9 mouse cellular contexts compared by ENCODE assay signal in the genomic region with DNA sequence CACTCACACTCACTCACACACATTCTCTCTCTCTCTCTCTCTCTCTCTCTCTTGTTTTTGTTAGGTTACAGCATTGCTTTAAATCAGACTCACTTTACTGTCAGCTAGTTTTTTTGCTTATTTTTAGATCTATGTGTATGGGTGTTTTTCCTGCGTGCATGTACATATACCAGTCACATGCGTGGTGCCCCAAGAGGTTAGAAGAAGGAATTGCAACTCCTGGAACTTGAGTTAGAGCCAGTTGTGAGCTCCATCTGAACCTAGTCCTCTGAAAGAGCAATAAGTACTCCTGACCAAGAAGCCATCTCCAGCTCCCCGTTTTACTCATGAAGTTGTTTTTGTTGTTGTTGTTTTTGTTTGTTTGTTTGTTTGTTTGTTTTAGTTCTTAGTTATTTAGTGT. TPM values are rescaled to one million over a fixed set of nuclear protein-coding genes. Genes with fewer than 3 reads are reported as not detected.
DNase-seq lines count a peak whose midpoint lies in the region; ATAC-seq and TF ChIP-seq lines count a peak whose summit lies in the region.
"Had no signal": no experiment of that assay in that cellular context is flagged by ENCODE, and none has a peak within 500 bp of the region (broad histone marks: within the 10 kb centered on the region; RNA-seq: fewer than 3 reads in every experiment).

No protein-coding gene starts in this region.

- DNase-seq in heart, adult 2 months, result no peak
- DNase-seq in heart, postnatal 36 days, result no peak
- DNase-seq in urinary bladder, postnatal 14 days (ENCODE audit: low spot score), result peak; percentile 5
- no peak for DNase-seq in urinary bladder, postnatal 10 days (ENCODE audit: low spot score)
- peak; percentile 61 for DNase-seq in thymus, postnatal 14 days
- no peak for DNase-seq in c-Kit-positive CD71-positive TER-119-positive erythroid progenitor cells, embryonic 14.5 days (ENCODE audit: low spot score)
- no peak for DNase-seq in left cerebral cortex, adult 8-10 months (ENCODE audit: low spot score in 2 of 2)

- no peak for TF ChIP-seq EP300 in heart, adult 2 months (IDR thresholded peaks at IDR 0.05; ENCODE audit: insufficient read depth, low read depth, low read length)

- no peak for TF ChIP-seq POLR2A in heart, adult 2 months (IDR thresholded peaks at IDR 0.05; ENCODE audit: insufficient read depth, low read depth, low read length)

- peak; percentile 66 to 75; a peak in 3 of 4 replicates for ATAC-seq in hematopoietic stem cell, adult 5-6 weeks (replicated peaks in 1 of 2; ENCODE audit: insufficient read depth in 1 of 2, low FRiP score in 2 of 2, low TSS enrichment in 1 of 2, low read depth in 1 of 2, poor library complexity in 2 of 2, severe bottlenecking in 2 of 2)

- no peak overlapping the region for H3K27ac ChIP-seq in heart, adult 2 months
- H3K27ac ChIP-seq: limb, embryonic 15.5 days had no signal

- TF ChIP-seq CTCF in heart, adult 2 months (IDR thresholded peaks at IDR 0.05), result peak; percentile 71

- peaks cover 2% of the 10 kb centered on the region; the same call in 1 of the 2 replicates for H3K36me3 ChIP-seq in heart, adult 2 months (ENCODE audit: control insufficient read depth, insufficient read depth, low read length)

- peaks cover 1% of the 10 kb centered on the region; the same call in 1 of the 2 replicates for H3K79me2 ChIP-seq in heart, adult 2 months (replicated peaks; ENCODE audit: control insufficient read depth, insufficient read depth, low read length)

- no peak overlapping the region for H3K4me3 ChIP-seq in heart, adult 2 months
- H3K4me3 ChIP-seq: limb, embryonic 15.5 days had no signal

- intact Hi-C loops in heart, adult 2 months (cut with DNase I), result no loop called here
- intact Hi-C loops in heart, postnatal 36 days (cut with DNase I), result no loop called here

- no peak overlapping the region for H3K9ac ChIP-seq in heart, adult 2 months (ENCODE audit: low read depth, low read length)
- H3K9ac ChIP-seq: limb, embryonic 15.5 days had no signal

- no peaks in the 10 kb centered on the region for H3K27me3 ChIP-seq in heart, adult 2 months (ENCODE audit: control insufficient read depth, insufficient read depth, low read length)
- H3K27me3 ChIP-seq: limb, embryonic 15.5 days had no signal

- no peaks in the 10 kb centered on the region for H3K4me1 ChIP-seq in heart, adult 2 months (ENCODE audit: control insufficient read depth, insufficient read depth, low read length)
- H3K4me1 ChIP-seq: limb, embryonic 15.5 days had no signal

- WGBS in heart, adult 2 months, result 49% methylated on average over 3 of the region's 3 CpGs

RNA-seq across cellular contexts. Expression of gene Agrp, which starts 24.0 kb away (rescaled TPM):
- not detected for total RNA-seq in heart, adult 2 months (2021)
- polyA plus RNA-seq in heart, adult 2 months (2012; rRNA removed), result 0.31 TPM in 1 of 2 replicates, not detected in the other
- total RNA-seq in heart, postnatal 36 days (2021), result not detected
- total RNA-seq in hematopoietic stem cell, adult 5-6 weeks (2017), result not detected in 2 replicates
- not detected for total RNA-seq in left cerebral cortex, adult 8-10 months (2022)

RNA-seq across cellular contexts. Expression of gene Ctcf, which starts 24.8 kb away (rescaled TPM):
- 10 to 100 TPM; 41.4 to 41.9 TPM for total RNA-seq in heart, adult 2 months (2021)
- 9.3 and 13.6 TPM in 2 replicates for polyA plus RNA-seq in heart, adult 2 months (2012; rRNA removed)
- 10 to 100 TPM; 40.0 to 43.0 TPM for total RNA-seq in heart, postnatal 36 days (2021)
- 116 and 202 TPM in 2 replicates for total RNA-seq in hematopoietic stem cell, adult 5-6 weeks (2017)
- 10 to 100 TPM; 65.3 to 80.8 (median 68.8) TPM for total RNA-seq in left cerebral cortex, adult 8-10 months (2022)

RNA-seq across cellular contexts. Expression of gene Carmil2, which starts 24.9 kb away (rescaled TPM):
- total RNA-seq in heart, adult 2 months (2021), result under 1 TPM; 0.16 to 0.25 TPM
- polyA plus RNA-seq in heart, adult 2 months (2012; rRNA removed), result 0.29 and 1.4 TPM in 2 replicates
- under 1 TPM; 0.27 to 0.31 TPM for total RNA-seq in heart, postnatal 36 days (2021)
- 14.7 and 15.1 TPM in 2 replicates for total RNA-seq in hematopoietic stem cell, adult 5-6 weeks (2017)
- 10 to 100 TPM; 57.2 to 62.8 (median 58.3) TPM for total RNA-seq in left cerebral cortex, adult 8-10 months (2022)

RNA-seq across cellular contexts. Expression of gene Acd, which starts 39.7 kb away (rescaled TPM):
- total RNA-seq in heart, adult 2 months (2021), result 10 to 100 TPM in 1 of 2 experiments, 1 to 10 TPM in 1; 10.0 to 11.1 TPM
- polyA plus RNA-seq in heart, adult 2 months (2012; rRNA removed), result 19.7 and 22.3 TPM in 2 replicates
- total RNA-seq in heart, postnatal 36 days (2021), result 10 to 100 TPM; 11.7 to 12.3 TPM
- 13.9 and 26.7 TPM in 2 replicates for total RNA-seq in hematopoietic stem cell, adult 5-6 weeks (2017)
- total RNA-seq in left cerebral cortex, adult 8-10 months (2022), result 10 to 100 TPM; 49.0 to 53.8 (median 50.9) TPM

RNA-seq across cellular contexts. Expression of gene Pard6a, which starts 39.8 kb away (rescaled TPM):
- 1 to 10 TPM; 5.5 to 6.8 TPM for total RNA-seq in heart, adult 2 months (2021)
- 12.0 and 18.6 TPM in 2 replicates for polyA plus RNA-seq in heart, adult 2 months (2012; rRNA removed)
- 1 to 10 TPM; 7.7 to 8.5 TPM for total RNA-seq in heart, postnatal 36 days (2021)
- 22.8 and 66.2 TPM in 2 replicates for total RNA-seq in hematopoietic stem cell, adult 5-6 weeks (2017)
- total RNA-seq in left cerebral cortex, adult 8-10 months (2022), result 10 to 100 TPM; 34.7 to 42.3 (median 39.2) TPM

Comparison
In these comparisons a context has a peak if more than half of its experiments do, and no peak if none do; other contexts are left out.
1. DNase-seq: peak in urinary bladder, postnatal 14 days (single experiment) and thymus, postnatal 14 days (single experiment); none in heart, adult 2 months (0 of 2), heart, postnatal 36 days (0 of 2), urinary bladder, postnatal 10 days (single experiment), c-Kit-positive CD71-positive TER-119-positive erythroid progenitor cells, embryonic 14.5 days (single experiment) and left cerebral cortex, adult 8-10 months (0 of 2).
2. RNA of gene Carmil2, which starts 24.9 kb away (total RNA-seq): 57.2 to 62.8 TPM in left cerebral cortex, adult 8-10 months and 14.7 to 15.1 TPM in hematopoietic stem cell, adult 5-6 weeks; 0.27 to 0.31 TPM in heart, postnatal 36 days and 0.16 to 0.25 TPM in heart, adult 2 months; every median in the first group is over 10 times any median in the second.